Mouse (Mus musculus) common myeloid progenitor, adult 5-6 weeks (primary cell): Measurements from ENCODE around the gene Cntrl. TPM values are rescaled to one million over a fixed set of nuclear protein-coding genes. Genes with fewer than 3 reads are reported as not detected.
A peak's percentile ranks its signal among the peaks of the same experiment; 100 is the strongest.

Experiments used
- ATAC-seq: replicated peaks from 2 replicates; pipeline ENCODE4 v1.8.0; 2016; ENCODE audit warnings: low read depth, mild to moderate bottlenecking, moderate TSS enrichment, inconsistent platforms; ENCODE audit not compliant: poor library complexity, severe bottlenecking
- total RNA-seq: library from RNA; stranded (forward); fragments of 200-1000, 187-1606 nt; gene quantifications from 2 replicates; pipeline ENCODE4 v1.2.3, GENCODE M21; 2017

Cntrl gene
- total RNA-seq = 146 and 156 TPM in 2 replicates

DNA sequence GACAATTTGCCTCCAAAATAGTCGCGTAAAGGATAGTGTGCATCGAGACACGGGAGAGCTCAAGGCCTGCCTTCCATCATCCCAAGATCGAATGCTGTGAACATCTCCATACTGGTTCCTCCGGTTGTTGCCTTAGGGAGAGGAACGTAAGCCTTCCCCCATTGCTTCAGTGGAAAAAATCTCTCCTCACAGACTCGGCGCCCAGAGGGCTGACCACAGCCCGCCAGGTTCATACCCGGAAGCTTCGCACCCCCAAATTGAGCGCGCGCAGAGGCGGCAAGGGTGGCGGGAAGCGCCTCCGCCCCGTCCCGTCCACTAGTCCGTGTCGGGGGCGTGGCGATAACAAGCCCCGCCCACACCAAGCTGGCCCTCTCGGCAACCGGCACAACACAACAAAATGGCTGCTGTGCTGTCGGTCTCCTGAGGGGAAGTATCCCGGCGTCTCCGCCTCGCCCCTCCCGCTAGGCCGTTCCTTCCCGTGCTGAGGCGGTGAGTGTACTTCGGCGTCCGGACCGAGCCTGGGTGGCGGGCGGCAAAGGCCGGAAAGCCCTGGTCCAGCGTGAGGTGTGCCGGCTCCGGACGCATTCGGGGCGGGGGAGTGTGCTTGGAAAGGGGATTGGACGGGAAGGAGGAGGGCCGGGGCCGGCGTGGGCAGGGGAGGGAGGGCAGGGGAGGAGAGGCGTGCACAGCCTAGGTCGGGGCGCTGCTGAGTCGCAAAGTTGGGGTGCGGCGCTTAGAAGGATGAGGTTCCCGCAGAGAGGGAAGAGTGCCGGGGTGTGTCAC, at the start of gene Cntrl:
Cntrl (plus strand) TSS at position 352 of the 783 bp plus-strand sequence.
- ATAC-seq = peak; percentile 78

GRCm38 (mm10) chr2:35060256-35060655, 49.0 kb upstream of the Cntrl start:
- ATAC-seq = no peak

GRCm38 (mm10) chr2:35060897-35061296, 48.4 kb upstream of the Cntrl start:
- ATAC-seq = no peak

DNA sequence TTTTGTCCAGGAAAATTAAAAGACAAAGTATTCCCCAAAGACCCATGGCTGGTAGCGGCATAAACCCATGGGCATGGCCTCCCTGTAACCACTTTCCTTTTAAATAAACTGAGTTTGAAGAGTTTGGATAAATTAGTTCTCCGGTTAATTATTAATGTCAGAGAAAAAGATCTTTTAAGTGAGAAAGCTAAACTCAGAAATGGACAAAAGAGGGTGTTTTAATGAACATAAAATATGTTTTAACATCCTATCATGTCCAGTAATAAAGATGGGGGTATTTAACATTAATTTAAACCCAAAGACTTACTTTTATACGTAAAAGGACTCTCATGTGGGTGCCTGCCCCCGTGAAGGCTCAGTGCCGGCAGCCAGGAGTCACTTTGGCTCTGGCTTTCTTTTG, 48.0 kb upstream of the Cntrl start, which contains the start of gene Hc:
Hc (minus strand) TSS at position 101 of the 400 bp plus-strand sequence.
- ATAC-seq = no peak

- no peak for ATAC-seq
Observed at GRCm38 (mm10) chr2:35063333-35064030, 45.8 kb upstream of the Cntrl start.

DNA sequence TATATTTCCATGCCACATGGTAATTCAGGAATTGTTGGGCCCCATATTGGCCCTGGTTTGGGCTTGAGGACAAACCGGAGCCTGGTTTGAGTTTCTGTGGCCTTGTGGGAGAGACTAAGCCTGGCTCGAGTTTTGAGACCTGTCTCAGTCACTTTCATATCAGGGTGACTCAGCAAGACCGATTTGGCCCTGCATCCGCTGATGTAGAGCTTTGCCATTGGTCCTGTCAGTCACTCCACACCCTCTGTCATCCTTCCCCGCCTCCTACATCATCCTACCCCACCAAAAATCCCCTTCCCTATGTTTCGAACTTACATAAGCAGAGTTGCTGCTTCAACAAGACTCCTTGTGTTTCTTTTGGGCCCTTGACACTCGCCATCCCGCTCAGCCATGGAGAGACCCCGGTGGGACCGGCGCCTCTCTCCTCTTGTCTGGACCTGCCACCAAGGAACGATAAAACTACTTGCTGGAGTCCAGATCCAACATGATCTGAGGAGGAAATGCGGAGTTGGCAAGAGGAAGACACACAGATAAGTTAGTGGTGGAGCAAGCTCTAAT, 42.7 kb upstream of the Cntrl start:
- ATAC-seq = no peak

- no peak for ATAC-seq
Observed at GRCm38 (mm10) chr2:35067117-35067516, 42.2 kb upstream of the Cntrl start.

- no peak for ATAC-seq
Observed at GRCm38 (mm10) chr2:35069124-35069523, 40.2 kb upstream of the Cntrl start.

GRCm38 (mm10) chr2:35070275-35070674, 39.0 kb upstream of the Cntrl start:
- ATAC-seq = no peak

- no peak for ATAC-seq
Observed at GRCm38 (mm10) chr2:35072547-35072946, 36.7 kb upstream of the Cntrl start.

DNA sequence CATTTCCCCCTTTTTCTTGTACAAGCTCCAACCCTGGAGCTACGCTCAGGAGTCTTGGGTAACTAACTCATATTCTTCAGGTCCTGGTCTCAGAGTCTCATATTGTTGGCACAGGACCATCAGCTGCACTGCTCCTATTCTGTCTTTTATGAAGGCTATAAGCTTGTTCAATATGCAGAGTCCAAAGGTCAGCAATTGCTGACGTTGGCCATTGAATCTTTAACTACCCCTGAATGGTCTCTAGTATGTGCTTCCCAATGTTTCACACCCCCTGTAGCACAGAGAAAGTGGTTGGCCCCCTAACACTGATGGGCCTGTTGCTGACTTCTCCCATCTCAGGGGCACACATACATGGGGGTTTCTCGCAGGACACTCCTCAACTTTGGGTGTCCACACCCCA, 35.0 kb upstream of the Cntrl start:
- ATAC-seq = no peak

- no peak for ATAC-seq
Observed at GRCm38 (mm10) chr2:35079166-35079565, 30.1 kb upstream of the Cntrl start.

GRCm38 (mm10) chr2:35087418-35087817, 21.9 kb upstream of the Cntrl start:
- no peak for ATAC-seq

DNA sequence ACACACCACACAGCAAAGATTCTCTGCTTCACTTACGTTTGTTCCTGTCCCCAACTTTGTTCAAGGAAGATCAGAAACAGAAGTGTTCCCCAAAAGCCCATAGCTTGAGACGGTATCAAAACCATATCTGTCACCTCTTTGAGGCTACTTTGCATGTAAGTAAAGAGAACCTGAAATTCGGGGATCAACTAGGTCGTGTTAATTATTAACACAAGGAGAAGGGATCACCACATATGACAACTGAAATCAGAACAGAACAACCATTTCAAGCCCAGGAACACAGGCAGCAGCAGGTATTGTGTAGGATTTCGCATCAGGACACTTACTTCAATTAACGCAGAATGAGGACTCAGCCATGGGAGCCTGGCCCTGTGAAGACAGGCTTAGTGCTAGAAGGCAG, 8.8 kb upstream of the Cntrl start:
- ATAC-seq = no peak

- ATAC-seq = no peak
Observed at GRCm38 (mm10) chr2:35101443-35101842, 7.8 kb upstream of the Cntrl start, which contains the start of gene AI182371. Gene AI182371 (minus strand): TSS chr2:35101543.

DNA sequence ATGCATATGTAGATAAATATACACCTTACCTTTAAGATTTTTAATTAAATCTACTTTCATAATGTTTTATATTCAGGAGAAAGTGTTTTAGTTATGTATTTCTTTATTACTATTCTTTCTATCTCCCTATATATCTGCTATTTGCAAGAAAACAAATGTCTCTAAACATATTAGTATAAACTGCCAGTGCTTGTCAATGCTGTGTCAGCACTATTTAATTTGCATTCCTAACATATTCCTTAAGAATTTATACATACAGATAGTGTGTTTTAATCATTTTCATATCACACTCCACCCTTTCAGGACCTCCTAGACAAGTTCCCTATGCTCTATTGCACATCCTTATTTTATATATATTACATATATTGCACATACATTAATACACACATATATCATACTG, 6.5 kb upstream of the Cntrl start:
- ATAC-seq = no peak

DNA sequence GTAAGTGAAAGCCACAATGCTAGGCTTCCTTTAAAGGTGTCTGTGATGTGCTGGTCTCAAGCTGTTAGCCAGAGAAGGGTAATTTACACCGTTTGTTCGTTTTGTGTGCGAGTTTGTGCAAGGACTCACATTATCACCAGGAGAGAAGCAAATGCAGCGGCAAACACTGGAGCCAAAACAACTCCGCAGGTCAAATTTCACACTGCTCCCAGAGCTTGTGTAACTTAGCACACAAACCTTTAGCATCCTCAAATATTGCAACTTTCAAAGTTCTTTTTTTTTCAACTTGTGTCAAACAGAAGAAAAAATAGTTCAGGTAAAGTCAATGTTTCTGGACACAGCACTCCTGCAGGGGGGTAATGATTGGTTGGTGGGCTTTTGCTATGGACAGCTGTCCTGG, 5.7 kb upstream of the Cntrl start:
- ATAC-seq = no peak

GRCm38 (mm10) chr2:35104843-35105242, 4.4 kb upstream of the Cntrl start:
- ATAC-seq = no peak

DNA sequence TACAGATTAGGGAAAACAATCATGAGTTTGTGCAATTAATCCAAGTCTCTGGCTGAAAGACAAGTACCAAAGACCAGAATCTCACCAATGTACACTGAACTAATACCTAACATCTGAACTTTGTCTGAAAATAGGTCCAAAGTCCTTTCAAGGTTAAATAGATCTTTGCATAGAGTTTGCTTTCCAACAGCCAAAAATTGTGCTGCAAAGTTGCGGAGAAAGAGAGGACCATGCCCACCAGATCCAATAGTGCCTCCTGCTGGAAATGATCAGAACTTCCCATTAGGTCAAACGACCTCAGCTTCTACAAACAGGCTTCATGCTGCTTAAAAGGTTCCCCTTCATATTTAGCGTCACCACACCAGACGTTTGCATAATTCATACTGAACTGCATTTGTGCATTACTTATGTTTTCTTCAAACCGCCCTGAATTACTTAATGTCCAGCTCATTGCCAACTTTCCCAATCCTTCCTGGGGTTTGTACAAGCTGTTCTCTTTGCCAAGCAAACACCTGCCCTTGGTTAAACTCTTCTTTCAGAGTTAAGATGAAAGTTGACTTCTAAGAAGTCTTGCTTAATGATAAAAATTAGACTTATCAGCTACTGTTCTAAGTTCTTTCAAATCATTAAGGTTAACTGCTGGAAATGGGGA, 1.2 kb upstream of the Cntrl start:
- peak; percentile 17; the same call in 1 of the 2 replicates for ATAC-seq

DNA sequence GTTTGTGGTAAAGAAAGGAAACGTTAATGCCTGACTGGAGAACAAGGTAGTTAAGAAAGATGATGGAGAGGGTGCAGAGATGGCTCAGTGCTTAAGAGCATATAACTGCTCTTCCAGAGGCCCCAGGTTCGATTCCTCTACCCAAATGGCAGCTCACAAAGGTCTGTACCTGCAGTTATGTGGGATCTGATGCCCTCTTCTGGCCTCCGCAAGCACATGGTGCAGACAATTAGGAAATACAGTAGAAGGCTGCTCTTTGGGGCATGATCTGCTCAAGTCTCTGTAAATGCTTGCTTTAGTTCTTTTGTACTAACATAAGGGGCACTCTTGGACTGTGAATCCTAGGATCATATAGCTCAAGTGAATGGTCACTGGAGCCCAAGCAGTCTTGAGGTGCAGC, 580 bp upstream of the Cntrl start:
- peak; percentile 38 for ATAC-seq

DNA sequence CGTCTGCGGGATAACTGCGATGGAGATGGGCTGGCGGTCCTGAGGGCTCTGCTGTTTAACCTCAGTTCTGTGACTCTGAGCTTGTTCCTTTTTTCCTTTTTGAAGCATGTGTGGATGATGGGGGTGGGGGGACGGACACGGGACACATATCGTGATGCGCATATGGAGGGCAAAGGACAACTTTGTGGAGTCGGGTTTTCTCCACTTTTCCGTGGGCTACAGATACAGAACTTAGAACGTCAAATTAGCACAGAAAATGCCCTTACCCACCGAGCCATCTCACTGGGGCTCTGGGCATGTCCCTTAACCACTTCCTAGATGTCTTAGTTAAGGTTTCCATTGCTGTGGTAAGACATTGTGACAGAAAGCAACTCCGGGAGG, 622 bp downstream of the Cntrl start:
- ATAC-seq = peak; percentile 27
